ENCODE assay signal across 8 mouse cellular contexts in genomic region chr9:64774411-64774811, GRCm38 (mm10). TPM values are rescaled to one million over a fixed set of nuclear protein-coding genes. Genes with fewer than 3 reads are reported as not detected.
DNase-seq lines count a peak whose midpoint lies in the region; ATAC-seq and TF ChIP-seq lines count a peak whose summit lies in the region.

No protein-coding gene starts in this region.

- peak; percentile 40 to 71 for DNase-seq in adrenal gland, adult (ENCODE audit: inconsistent age in 2 of 2, low spot score in 1 of 2)
- DNase-seq in adrenal gland, adult 18-20 months (ENCODE audit: low spot score in 2 of 2), result no peak
- peak; percentile 10 to 47 for DNase-seq in kidney, postnatal 36 days
- DNase-seq in lung, postnatal 0 days (ENCODE audit: low spot score), result peak; percentile 86
- DNase-seq in right cerebral cortex, postnatal 4 days, result peak; percentile 15
- no peak for DNase-seq in spleen, postnatal 10 days (ENCODE audit: low spot score in 2 of 2)

- H3K4me1 ChIP-seq in cortical plate, adult 2 months (ENCODE audit: control insufficient read depth, insufficient read depth, low read length), result no peaks in the 10 kb centered on the region
- H3K4me1 ChIP-seq in heart, embryonic 16.5 days (ENCODE audit: control insufficient read depth, insufficient read depth, low read length), result peaks cover 18% of the 10 kb centered on the region
- peaks cover 3% of the 10 kb centered on the region; the same call in 1 of the 2 replicates for H3K4me1 ChIP-seq in lung, postnatal 0 days (ENCODE audit: insufficient read depth, low read depth, low read length)

- no peak overlapping the region for H3K9ac ChIP-seq in heart, embryonic 16.5 days (ENCODE audit: low read length)
- no peak overlapping the region for H3K9ac ChIP-seq in lung, postnatal 0 days (replicated peaks; ENCODE audit: low read depth)

- 30% methylated on average over 5 of the region's 5 CpGs for WGBS in heart, embryonic 16.5 days
- WGBS in lung, postnatal 0 days, result 36% methylated on average over 5 of the region's 5 CpGs

- peak overlapping the region; percentile 72; the same call in 1 of the 2 replicates for H3K27ac ChIP-seq in cortical plate, adult 2 months (ENCODE audit: insufficient read depth, low read length)
- H3K27ac ChIP-seq in heart, embryonic 16.5 days (ENCODE audit: low read length), result peak overlapping the region; percentile 59
- peak overlapping the region; percentile 54 for H3K27ac ChIP-seq in lung, postnatal 0 days (ENCODE audit: low read length)

- H3K4me3 ChIP-seq in cortical plate, adult 2 months (ENCODE audit: insufficient read depth, low read length), result no peak overlapping the region
- no peak overlapping the region for H3K4me3 ChIP-seq in heart, embryonic 16.5 days (ENCODE audit: low read length)
- no peak overlapping the region for H3K4me3 ChIP-seq in lung, postnatal 0 days (ENCODE audit: low read depth, low read length)

- no peaks in the 10 kb centered on the region for H3K27me3 ChIP-seq in heart, embryonic 16.5 days (ENCODE audit: control insufficient read depth, insufficient read depth, low read length)
- H3K27me3 ChIP-seq in lung, postnatal 0 days (replicated peaks; ENCODE audit: insufficient read depth, low read length), result no peaks in the 10 kb centered on the region

- H3K36me3 ChIP-seq in heart, embryonic 16.5 days (ENCODE audit: control insufficient read depth, insufficient read depth), result no peaks in the 10 kb centered on the region
- H3K36me3 ChIP-seq in lung, postnatal 0 days (ENCODE audit: insufficient read depth, low read length), result no peaks in the 10 kb centered on the region

- no peaks in the 10 kb centered on the region for H3K9me3 ChIP-seq in heart, embryonic 16.5 days (replicated peaks; ENCODE audit: control insufficient read depth, low read length)
- H3K9me3 ChIP-seq in lung, postnatal 0 days (ENCODE audit: low read length), result no peaks in the 10 kb centered on the region

- no peak overlapping the region for H3K4me2 ChIP-seq in heart, embryonic 16.5 days (ENCODE audit: low read depth, low read length)
- no peak overlapping the region for H3K4me2 ChIP-seq in lung, postnatal 0 days (replicated peaks; ENCODE audit: low read depth, low read length)

- TF ChIP-seq POLR2A in cortical plate, adult 2 months (IDR thresholded peaks at IDR 0.05; ENCODE audit: extremely low read depth, insufficient read depth, low read length), result no peak

- peak; percentile 42 for ATAC-seq in heart, embryonic 16.5 days (replicated peaks; ENCODE audit: extremely low read depth, insufficient read depth, low FRiP score)
- ATAC-seq in lung, postnatal 0 days, result peak; percentile 85

- TF ChIP-seq CTCF in cortical plate, adult 2 months (IDR thresholded peaks at IDR 0.05; ENCODE audit: extremely low read depth, insufficient read depth, low read length), result no peak
- TF ChIP-seq CTCF in lung, postnatal 0 days (IDR thresholded peaks at IDR 0.05), result no peak

- peak; percentile 30; the same call in 1 of the 2 replicates for TF ChIP-seq EP300 in lung, postnatal 0 days (IDR thresholded peaks at IDR 0.05)

RNA-seq across cellular contexts. Expression of gene Dennd4a, which starts 36.7 kb away (rescaled TPM):
- 10 to 100 TPM; 15.9 to 18.9 TPM for total RNA-seq in adrenal gland, adult 18-20 months (2021)
- 41.8 and 41.9 TPM in 2 replicates for polyA plus RNA-seq in cortical plate, adult 2 months (2012; rRNA removed)
- polyA plus RNA-seq in heart, embryonic 16.5 days (2015; fragmentation: Nextera tagmentation; extraction: Ambion mirVana), result 5.4 and 6.0 TPM in 2 replicates
- polyA plus RNA-seq in lung, postnatal 0 days (2015; fragmentation: Nextera tagmentation; extraction: Ambion mirVana), result 6.3 and 7.1 TPM in 2 replicates

RNA-seq across cellular contexts. Expression of gene Rab11a, which starts 36.9 kb away (rescaled TPM):
- total RNA-seq in adrenal gland, adult 18-20 months (2021), result 100 to 1,000 TPM; 218 to 290 TPM
- polyA plus RNA-seq in cortical plate, adult 2 months (2012; rRNA removed), result 221 and 230 TPM in 2 replicates
- polyA plus RNA-seq in heart, embryonic 16.5 days (2015; fragmentation: Nextera tagmentation; extraction: Ambion mirVana), result 287 and 335 TPM in 2 replicates
- polyA plus RNA-seq in lung, postnatal 0 days (2015; fragmentation: Nextera tagmentation; extraction: Ambion mirVana), result 608 and 674 TPM in 2 replicates

Comparison
In these comparisons a context has a peak if more than half of its experiments do, and no peak if none do; other contexts are left out.
1. DNase-seq: peak in adrenal gland, adult (2 of 2), kidney, postnatal 36 days (2 of 2), lung, postnatal 0 days (single experiment) and right cerebral cortex, postnatal 4 days (single experiment); none in adrenal gland, adult 18-20 months (0 of 2) and spleen, postnatal 10 days (0 of 2).
2. Peak in every context shown above with its lines, with median percentiles within 50 percentile points of each other: H3K27ac ChIP-seq.